Mouse (Mus musculus) embryonic facial prominence, embryonic 14.5 days (tissue): Measurements from ENCODE around the gene Zfp90. TPM values are rescaled to one million over a fixed set of nuclear protein-coding genes. Genes with fewer than 3 reads are reported as not detected.
A peak's percentile ranks its signal among the peaks of the same experiment; 100 is the strongest.

ENCODE experiments used
- ATAC-seq: fragments of 200-750 bp; cut with Nextera tagmentation; 2 replicates; pipeline ENCODE4 v1.8.0; 2017; ENCODE audit warnings: low read depth, moderate number of reproducible peaks, moderate TSS enrichment
- DNase-seq: peaks from one replicate; pipeline ENCODE4 v3.0.0-alpha.2; 2015; ENCODE audit warnings: low spot score
- H3K27ac ChIP-seq: fragments of 300-500 bp; sonication (generic); replicated peaks from 2 replicates; pipeline ENCODE4 v1.5.1; 2014; ENCODE audit warnings: low read depth, mild to moderate bottlenecking, low read length, moderate library complexity
- H3K27me3 ChIP-seq: fragments of 300-500 bp; sonication (generic); replicated peaks from 2 replicates; pipeline ENCODE4 v1.6.1; 2014; ENCODE audit warnings: low read length; ENCODE audit not compliant: control insufficient read depth, insufficient read depth
- H3K36me3 ChIP-seq: fragments of 300-500 bp; sonication (generic); 2 replicates; pipeline ENCODE4 v1.6.1; 2014; ENCODE audit warnings: low read length, mixed read lengths; ENCODE audit not compliant: control insufficient read depth, insufficient read depth
- H3K4me1 ChIP-seq: fragments of 300-500 bp; sonication (generic); 2 replicates; pipeline ENCODE4 v1.6.1; 2014; ENCODE audit warnings: antibody characterized with exemption, low read length; ENCODE audit not compliant: control insufficient read depth, insufficient read depth
- H3K4me2 ChIP-seq: fragments of 300-500 bp; sonication (generic); 2 replicates; pipeline ENCODE4 v1.6.1; 2014; ENCODE audit warnings: low read depth, mild to moderate bottlenecking, low read length, moderate library complexity, mixed read lengths
- H3K4me3 ChIP-seq: fragments of 300-500 bp; sonication (generic); 2 replicates; pipeline ENCODE4 v1.5.1; 2014; ENCODE audit warnings: low read depth, mild to moderate bottlenecking, low read length
- H3K9ac ChIP-seq: fragments of 300-500 bp; sonication (generic); 2 replicates; pipeline ENCODE4 v1.6.1; 2014; ENCODE audit warnings: low read depth, mild to moderate bottlenecking, low read length, moderate library complexity, mixed read lengths
- H3K9me3 ChIP-seq: fragments of 300-500 bp; sonication (generic); 2 replicates; pipeline ENCODE4 v1.6.1; 2016; ENCODE audit warnings: low read length; ENCODE audit not compliant: control insufficient read depth
- WGBS: fragments of 180-500 bp; shearing (Covaris S2); extraction: QIAGEN DNeasy Blood & Tissue Kit; methylation state at CpG from one replicate; pipeline ENCODE4 v1.1.7; 2014; 5-methylcytosine and 5-hydroxymethylcytosine counted together
- polyA plus RNA-seq: library from polyadenylated mRNA; unstranded; fragments of >200 nt; fragmentation: Nextera tagmentation; extraction: Ambion mirVana; gene quantifications from 2 replicates; pipeline ENCODE4 v1.2.1, GENCODE M21; 2014

Gene Zfp90
- polyA plus RNA-seq, 1 experiment from 2014 or later: 18.4 TPM

- Histone ChIP-seq H3K36me3 (no peaks in the 10 kb centered on the region), H3K4me3 (no peak overlapping the region), H3K27ac (no peak overlapping the region), H3K4me2 (no peak overlapping the region), H3K9me3 (no peaks in the 10 kb centered on the region), H3K27me3 (no peaks in the 10 kb centered on the region), H3K4me1 (no peaks in the 10 kb centered on the region), H3K9ac (no peak overlapping the region)
- WGBS: 79% methylated on average over 3 of the region's 3 CpGs
- ATAC-seq (no peak), DNase-seq (no peak)
Measured at GRCm38 (mm10) chr8:106440146-106440545, 25.0 kb downstream of the Zfp90 start.

- Histone ChIP-seq H3K4me1 (no peaks in the 10 kb centered on the region), H3K27ac (no peak overlapping the region), H3K9ac (no peak overlapping the region), H3K4me2 (no peak overlapping the region), H3K27me3 (no peaks in the 10 kb centered on the region), H3K9me3 (no peaks in the 10 kb centered on the region), H3K36me3 (no peaks in the 10 kb centered on the region), H3K4me3 (no peak overlapping the region)
- 86% methylated on average over 1 of the region's 1 CpGs for WGBS
- no peak for DNase-seq
- ATAC-seq: no peak
Measured at GRCm38 (mm10) chr8:106442740-106443139, 27.6 kb downstream of the Zfp90 start.

- WGBS: 59% methylated on average over 6 of the region's 6 CpGs
- Histone ChIP-seq H3K4me1 (no peaks in the 10 kb centered on the region), H3K27ac (no peak overlapping the region), H3K9me3 (no peaks in the 10 kb centered on the region), H3K27me3 (no peaks in the 10 kb centered on the region), H3K9ac (no peak overlapping the region), H3K4me3 (no peak overlapping the region), H3K4me2 (no peak overlapping the region), H3K36me3 (no peaks in the 10 kb centered on the region)
- DNase-seq (no peak), ATAC-seq (peak; percentile 57; the same call in 1 of the 2 replicates)
Measured at GRCm38 (mm10) chr8:106451301-106452085, 36.4 kb downstream of the Zfp90 start.

- Histone ChIP-seq H3K9ac (no peak overlapping the region), H3K27me3 (no peaks in the 10 kb centered on the region), H3K9me3 (no peaks in the 10 kb centered on the region), H3K4me2 (no peak overlapping the region), H3K36me3 (no peaks in the 10 kb centered on the region), H3K4me3 (no peak overlapping the region), H3K4me1 (no peaks in the 10 kb centered on the region), H3K27ac (no peak overlapping the region)
- ATAC-seq (no peak), DNase-seq (no peak)
- 61% methylated on average over 12 of the region's 12 CpGs for WGBS
Measured at GRCm38 (mm10) chr8:106452701-106453481, 37.8 kb downstream of the Zfp90 start.

- ATAC-seq (no peak), DNase-seq (no peak)
- no peak overlapping the region for H3K4me2 ChIP-seq
- 66% methylated on average over 11 of the region's 11 CpGs for WGBS
- H3K4me1 ChIP-seq: no peaks in the 10 kb centered on the region
- no peak overlapping the region for H3K27ac ChIP-seq
- no peaks in the 10 kb centered on the region for H3K9me3 ChIP-seq
- H3K4me3 ChIP-seq: no peak overlapping the region
- no peaks in the 10 kb centered on the region for H3K36me3 ChIP-seq
- H3K9ac ChIP-seq: no peak overlapping the region
- H3K27me3 ChIP-seq: no peaks in the 10 kb centered on the region
Measured at GRCm38 (mm10) chr8:106454036-106454435, 38.9 kb downstream of the Zfp90 start.

- Histone ChIP-seq H3K9ac (no peak overlapping the region), H3K9me3 (no peaks in the 10 kb centered on the region), H3K4me2 (no peak overlapping the region), H3K4me3 (no peak overlapping the region), H3K27ac (no peak overlapping the region), H3K27me3 (no peaks in the 10 kb centered on the region), H3K4me1 (no peaks in the 10 kb centered on the region), H3K36me3 (no peaks in the 10 kb centered on the region)
- DNase-seq (no peak), ATAC-seq (no peak)
- WGBS: 74% methylated on average over 5 of the region's 5 CpGs
Measured at GRCm38 (mm10) chr8:106462131-106462530, 47.0 kb downstream of the Zfp90 start.

GRCm38 (mm10) chr8:106463795-106464194, 48.7 kb downstream of the Zfp90 start:
- Histone ChIP-seq H3K4me3 (no peak overlapping the region), H3K4me2 (no peak overlapping the region), H3K9ac (no peak overlapping the region), H3K27ac (no peak overlapping the region), H3K9me3 (no peaks in the 10 kb centered on the region), H3K4me1 (no peaks in the 10 kb centered on the region), H3K27me3 (no peaks in the 10 kb centered on the region), H3K36me3 (no peaks in the 10 kb centered on the region)
- DNase-seq: no peak
- ATAC-seq: no peak
- 89% methylated on average over 6 of the region's 6 CpGs for WGBS

- no peak overlapping the region for H3K27ac ChIP-seq
- H3K4me3 ChIP-seq: no peak overlapping the region
- ATAC-seq (0 out of 2 replicates have a peak, but pooled peaks have one; percentile 41), DNase-seq (peak; percentile 75)
- H3K9ac ChIP-seq: no peak overlapping the region
- no peaks in the 10 kb centered on the region for H3K9me3 ChIP-seq
- no peak overlapping the region for H3K4me2 ChIP-seq
- H3K27me3 ChIP-seq: no peaks in the 10 kb centered on the region
- 18% methylated on average over 7 of the region's 7 CpGs for WGBS
- no peaks in the 10 kb centered on the region for H3K4me1 ChIP-seq
- H3K36me3 ChIP-seq: no peaks in the 10 kb centered on the region
Measured at GRCm38 (mm10) chr8:106469485-106469884, 54.4 kb downstream of the Zfp90 start.
